Mouse (Mus musculus) erythroid progenitor cell, adult 5-6 weeks (primary cell): ENCODE results near the gene Olfr883. TPM values are rescaled to one million over a fixed set of nuclear protein-coding genes. Genes with fewer than 3 reads are reported as not detected.

Experiments used
- ATAC-seq: replicated peaks from 2 replicates; pipeline ENCODE4 v1.8.0; 2016; ENCODE audit warnings: moderate number of reproducible peaks, mild to moderate bottlenecking, moderate TSS enrichment, inconsistent platforms; ENCODE audit not compliant: poor library complexity, low FRiP score, severe bottlenecking
- total RNA-seq, 2 experiments: library from RNA; stranded (forward) in 1 of 2; stranded (reverse) in 1 of 2; fragments of 150-400 nt in 1 of 2; fragments of 186-747, 209-891 nt in 1 of 2; gene quantifications; 2 replicates each; pipeline versions ENCODE4 v1.2.3 to v1.2.4; 2015 to 2017; ENCODE audit warnings: low replicate concordance in 2 of 2

Gene Olfr883
- total RNA-seq (2015; ENCODE audit: low replicate concordance) = not detected in 2 replicates
- not detected in 2 replicates for total RNA-seq (2017; ENCODE audit: low replicate concordance)

DNA sequence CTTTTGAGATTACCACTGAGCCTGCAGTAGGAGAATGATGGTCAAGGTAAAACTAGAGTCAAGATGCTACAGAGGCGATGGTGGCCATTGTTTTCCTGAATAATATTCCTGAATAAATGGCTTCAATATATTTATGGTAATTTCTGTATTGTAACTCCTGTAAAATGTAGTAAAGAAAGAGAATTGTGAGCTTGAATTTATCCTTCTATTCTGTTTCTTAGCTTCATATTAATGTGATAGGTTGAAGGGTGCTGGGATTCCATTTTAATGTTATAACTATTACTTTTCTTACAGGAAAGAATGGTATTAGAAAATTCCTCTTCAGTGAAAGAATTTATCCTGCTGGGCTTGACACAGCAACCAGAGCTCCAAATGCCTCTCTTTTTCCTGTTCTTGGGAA, at the start of gene Olfr883:
Olfr883 (plus strand) TSS at position 301 of the 400 bp plus-strand sequence.
- no peak for ATAC-seq

DNA sequence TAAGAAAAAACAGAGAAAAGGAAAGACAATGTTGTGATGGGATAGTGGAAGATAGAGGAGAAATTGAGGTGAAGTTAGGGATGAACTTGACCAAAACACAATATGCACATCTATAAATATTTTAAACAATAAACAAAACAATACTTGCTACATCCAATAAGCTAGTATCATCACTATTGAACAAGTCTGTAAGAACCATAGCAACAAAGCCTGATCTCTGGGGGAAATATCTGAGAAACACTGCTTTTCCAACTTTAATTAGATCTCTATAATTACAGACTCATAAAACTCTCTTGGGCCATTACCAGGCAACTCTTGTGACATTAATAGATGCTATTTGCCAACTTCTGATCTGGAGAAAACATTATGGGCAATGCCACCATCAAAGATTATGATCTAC, 34.1 kb upstream of the Olfr883 start, which contains the start of gene Olfr881:
Olfr881 (plus strand) TSS at position 301 of the 400 bp plus-strand sequence.
- ATAC-seq = no peak

DNA sequence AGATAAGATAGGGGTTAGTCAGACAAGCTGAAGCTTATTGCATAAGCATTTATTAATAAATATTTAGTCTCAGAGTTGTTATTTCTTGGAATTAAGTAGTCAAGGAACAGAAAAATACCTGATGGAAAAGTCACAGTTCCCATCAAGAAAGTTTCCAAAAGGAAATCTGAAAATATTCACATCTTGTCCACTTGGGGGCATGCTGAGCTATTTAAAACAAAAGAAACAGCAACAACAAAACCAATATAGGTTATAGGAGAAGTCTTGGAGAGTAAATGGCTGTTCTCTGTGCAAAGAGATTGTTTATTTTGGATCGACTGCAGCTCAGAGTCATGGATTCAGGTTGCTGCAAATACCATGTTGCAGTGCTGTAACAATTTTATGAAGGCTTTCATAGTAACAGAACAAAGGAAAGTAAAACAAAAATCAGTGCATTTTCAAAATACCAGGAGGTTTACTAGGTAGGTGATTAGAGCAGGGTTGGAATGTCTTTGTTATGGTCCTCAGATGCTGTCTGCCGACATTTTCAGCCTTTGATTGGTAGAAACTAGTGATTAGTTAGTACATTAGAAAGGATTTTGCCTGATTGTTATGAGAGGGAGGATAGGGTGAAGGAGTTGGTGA, 26.9 kb upstream of the Olfr883 start:
- no peak for ATAC-seq

DNA sequence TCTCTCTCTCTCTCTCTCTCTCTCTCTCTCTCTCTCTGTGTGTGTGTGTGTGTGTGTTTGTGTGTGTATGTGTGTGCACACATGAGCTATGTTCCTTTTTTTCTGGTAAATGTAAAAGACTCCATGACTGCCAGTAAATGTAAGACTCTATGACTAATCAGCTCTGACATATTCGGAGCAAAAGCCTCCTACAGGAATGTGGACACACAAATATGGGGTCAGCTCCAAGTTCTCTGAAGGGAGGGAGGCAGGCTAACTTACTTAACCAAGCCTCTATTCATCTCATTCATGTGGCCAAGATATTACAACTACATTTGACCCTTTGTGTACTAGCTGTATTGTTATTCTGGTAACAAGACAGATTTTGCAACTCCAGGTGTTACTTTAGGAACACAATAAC, 25.6 kb upstream of the Olfr883 start:
- no peak for ATAC-seq

DNA sequence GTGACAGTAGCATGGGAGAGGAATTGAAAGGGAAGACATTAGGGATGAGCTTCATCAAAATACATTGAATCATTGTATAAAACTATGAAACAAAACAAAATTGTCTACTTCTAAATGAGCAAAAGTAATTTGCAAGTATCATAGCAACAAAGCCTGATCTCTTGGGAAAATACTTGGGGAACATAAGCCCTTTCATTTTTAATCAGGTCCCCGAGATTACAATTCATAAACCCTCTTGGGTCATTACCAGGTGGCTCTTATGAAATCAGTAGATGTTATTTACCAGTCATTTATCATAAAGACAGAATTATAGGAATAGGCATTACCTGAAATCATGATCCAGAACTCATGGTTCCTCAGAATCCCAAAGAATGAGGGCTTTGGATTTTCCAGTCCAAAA, 20.6 kb downstream of the Olfr883 start, which contains the start of gene Olfr884:
Olfr884 (plus strand) TSS at position 301 of the 400 bp plus-strand sequence.
- ATAC-seq = no peak

DNA sequence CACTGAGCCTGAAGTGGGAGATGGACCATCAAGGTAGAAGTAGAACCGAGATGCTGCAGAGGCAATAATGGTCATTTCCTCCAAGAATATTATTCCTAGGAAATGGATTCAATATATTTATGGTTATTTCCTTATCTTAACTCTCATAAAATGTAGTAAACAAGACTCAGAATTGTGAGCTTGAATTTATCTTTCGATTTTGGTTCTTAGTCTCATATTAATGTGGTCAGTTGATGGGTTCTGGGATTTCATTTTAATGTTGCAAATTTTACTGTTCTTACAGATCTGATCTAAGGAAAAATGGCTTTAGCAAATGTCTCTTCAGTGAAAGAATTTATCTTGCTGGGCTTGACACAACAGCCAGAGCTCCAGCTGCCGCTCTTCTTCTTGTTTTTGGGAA, 35.4 kb downstream of the Olfr883 start, which contains the start of gene Olfr885:
Olfr885 (plus strand) TSS at position 301 of the 400 bp plus-strand sequence.
- no peak for ATAC-seq

Other genes with a start within 250 kb of the Olfr883 start
- gene Olfr876, start 222.8 kb upstream of the Olfr883 start, total RNA-seq (2015; ENCODE audit: low replicate concordance) = not detected in 2 replicates
- gene Olfr876, start 222.8 kb upstream of the Olfr883 start, total RNA-seq (2017; ENCODE audit: low replicate concordance) = not detected in 2 replicates
- gene Olfr877, start 171.5 kb upstream of the Olfr883 start, total RNA-seq (2015; ENCODE audit: low replicate concordance) = not detected in 2 replicates
- not detected in 2 replicates for gene Olfr877, start 171.5 kb upstream of the Olfr883 start, total RNA-seq (2017; ENCODE audit: low replicate concordance)
- not detected in 2 replicates for gene Olfr145, start 129.1 kb upstream of the Olfr883 start, total RNA-seq (2015; ENCODE audit: low replicate concordance)
- not detected in 2 replicates for gene Olfr145, start 129.1 kb upstream of the Olfr883 start, total RNA-seq (2017; ENCODE audit: low replicate concordance)
- not detected in 2 replicates for gene Olfr878, start 108.0 kb upstream of the Olfr883 start, total RNA-seq (2015; ENCODE audit: low replicate concordance)
- gene Olfr878, start 108.0 kb upstream of the Olfr883 start, total RNA-seq (2017; ENCODE audit: low replicate concordance) = not detected in 2 replicates
- not detected in 2 replicates for gene Olfr881, start 34.0 kb upstream of the Olfr883 start, total RNA-seq (2015; ENCODE audit: low replicate concordance)
- gene Olfr881, start 34.0 kb upstream of the Olfr883 start, total RNA-seq (2017; ENCODE audit: low replicate concordance) = not detected in 2 replicates
- gene Olfr884, start 20.7 kb downstream of the Olfr883 start, total RNA-seq (2015; ENCODE audit: low replicate concordance) = not detected in 2 replicates
- not detected in 2 replicates for gene Olfr884, start 20.7 kb downstream of the Olfr883 start, total RNA-seq (2017; ENCODE audit: low replicate concordance)
- gene Olfr885, start 35.5 kb downstream of the Olfr883 start, total RNA-seq (2015; ENCODE audit: low replicate concordance) = not detected in 2 replicates
- not detected in 2 replicates for gene Olfr885, start 35.5 kb downstream of the Olfr883 start, total RNA-seq (2017; ENCODE audit: low replicate concordance)
- gene Olfr887, start 58.3 kb downstream of the Olfr883 start, total RNA-seq (2015; ENCODE audit: low replicate concordance) = not detected in 2 replicates
- gene Olfr887, start 58.3 kb downstream of the Olfr883 start, total RNA-seq (2017; ENCODE audit: low replicate concordance) = not detected in 2 replicates
- gene Olfr888, start 82.3 kb downstream of the Olfr883 start, total RNA-seq (2015; ENCODE audit: low replicate concordance) = not detected in 2 replicates
- not detected in 2 replicates for gene Olfr888, start 82.3 kb downstream of the Olfr883 start, total RNA-seq (2017; ENCODE audit: low replicate concordance)
- gene Olfr889, start 89.4 kb downstream of the Olfr883 start, total RNA-seq (2015; ENCODE audit: low replicate concordance) = not detected in 2 replicates
- not detected in 2 replicates for gene Olfr889, start 89.4 kb downstream of the Olfr883 start, total RNA-seq (2017; ENCODE audit: low replicate concordance)
- not detected in 2 replicates for gene Olfr890, start 116.7 kb downstream of the Olfr883 start, total RNA-seq (2015; ENCODE audit: low replicate concordance)
- not detected in 2 replicates for gene Olfr890, start 116.7 kb downstream of the Olfr883 start, total RNA-seq (2017; ENCODE audit: low replicate concordance)
- not detected in 2 replicates for gene Olfr891, start 155.0 kb downstream of the Olfr883 start, total RNA-seq (2015; ENCODE audit: low replicate concordance)
- not detected in 2 replicates for gene Olfr891, start 155.0 kb downstream of the Olfr883 start, total RNA-seq (2017; ENCODE audit: low replicate concordance)
- not detected in 2 replicates for gene Olfr893, start 182.6 kb downstream of the Olfr883 start, total RNA-seq (2015; ENCODE audit: low replicate concordance)
- gene Olfr893, start 182.6 kb downstream of the Olfr883 start, total RNA-seq (2017; ENCODE audit: low replicate concordance) = not detected in 2 replicates
- not detected in 2 replicates for gene Olfr894, start 192.2 kb downstream of the Olfr883 start, total RNA-seq (2015; ENCODE audit: low replicate concordance)
- not detected in 2 replicates for gene Olfr894, start 192.2 kb downstream of the Olfr883 start, total RNA-seq (2017; ENCODE audit: low replicate concordance)
- not detected in 2 replicates for gene Olfr143, start 227.0 kb downstream of the Olfr883 start, total RNA-seq (2015; ENCODE audit: low replicate concordance)
- gene Olfr143, start 227.0 kb downstream of the Olfr883 start, total RNA-seq (2017; ENCODE audit: low replicate concordance) = not detected in 2 replicates
- not detected in 2 replicates for gene Olfr895, start 242.0 kb downstream of the Olfr883 start, total RNA-seq (2015; ENCODE audit: low replicate concordance)
- not detected in 2 replicates for gene Olfr895, start 242.0 kb downstream of the Olfr883 start, total RNA-seq (2017; ENCODE audit: low replicate concordance)